10 mouse cellular contexts compared by ENCODE assay signal in genomic region chr1:77511372-77512058, GRCm38 (mm10). TPM values are rescaled to one million over a fixed set of nuclear protein-coding genes. Genes with fewer than 3 reads are reported as not detected.
DNase-seq lines count a peak whose midpoint lies in the region; ATAC-seq and TF ChIP-seq lines count a peak whose summit lies in the region.
"Had no signal": no experiment of that assay in that cellular context is flagged by ENCODE, and none has a peak within 500 bp of the region (broad histone marks: within the 10 kb centered on the region; RNA-seq: fewer than 3 reads in every experiment).

No protein-coding gene starts in this region.

- H3K36me3 ChIP-seq in intestine, embryonic 14.5 days (ENCODE audit: control insufficient read depth, insufficient read depth, low read length) = peaks cover 2% of the 10 kb centered on the region
- H3K36me3 ChIP-seq in intestine, postnatal 0 days (ENCODE audit: control insufficient read depth, insufficient read depth) = no peaks in the 10 kb centered on the region
- 0 out of 2 replicates have a peak, but pooled peaks cover 3% of the 10 kb centered on the region for H3K36me3 ChIP-seq in hindbrain, embryonic 12.5 days
- no peaks in the 10 kb centered on the region for H3K36me3 ChIP-seq in midbrain, embryonic 16.5 days (ENCODE audit: control insufficient read depth, insufficient read depth, low read length)

- H3K27me3 ChIP-seq in intestine, embryonic 14.5 days (replicated peaks; ENCODE audit: control insufficient read depth, insufficient read depth, low read length) = no peaks in the 10 kb centered on the region
- no peaks in the 10 kb centered on the region; the same call in 1 of the 2 replicates for H3K27me3 ChIP-seq in intestine, postnatal 0 days (replicated peaks; ENCODE audit: control insufficient read depth, insufficient read depth, low read length)
- H3K27me3 ChIP-seq in hindbrain, embryonic 12.5 days = no peaks in the 10 kb centered on the region
- H3K27me3 ChIP-seq in midbrain, embryonic 16.5 days (ENCODE audit: control insufficient read depth, insufficient read depth, low read depth, low read length) = no peaks in the 10 kb centered on the region

- H3K4me1 ChIP-seq in intestine, embryonic 14.5 days (replicated peaks; ENCODE audit: control insufficient read depth, insufficient read depth, low read length) = peaks cover 17% of the 10 kb centered on the region
- H3K4me1 ChIP-seq in intestine, postnatal 0 days (replicated peaks; ENCODE audit: control insufficient read depth, insufficient read depth, low read length) = 0 out of 2 replicates have a peak, but pooled peaks cover 4% of the 10 kb centered on the region
- peaks cover 48% of the 10 kb centered on the region for H3K4me1 ChIP-seq in hindbrain, embryonic 12.5 days
- H3K4me1 ChIP-seq in midbrain, embryonic 16.5 days (ENCODE audit: control insufficient read depth, insufficient read depth, low read length) = peaks cover 35% of the 10 kb centered on the region

- no peak for TF ChIP-seq CTCF in intestine, postnatal 0 days (IDR thresholded peaks at IDR 0.05; ENCODE audit: low read depth)

- no peak overlapping the region for H3K9ac ChIP-seq in intestine, embryonic 14.5 days (ENCODE audit: low read length)
- H3K9ac ChIP-seq in intestine, postnatal 0 days (ENCODE audit: low read depth, low read length) = no peak overlapping the region
- H3K9ac ChIP-seq in hindbrain, embryonic 12.5 days = peak overlapping the region; percentile 78
- peak overlapping the region; percentile 78 for H3K9ac ChIP-seq in midbrain, embryonic 16.5 days (ENCODE audit: low read depth, low read length)

- DNase-seq in intestine, embryonic 14.5 days (ENCODE audit: low spot score) = no peak
- peak; percentile 50 for DNase-seq in embryo, embryonic 11 days
- DNase-seq in frontal cortex, postnatal 14 days (ENCODE audit: low spot score in 2 of 2) = no peak
- DNase-seq in right cerebral cortex, postnatal 14 days = no peak
- DNase-seq in cerebellum, postnatal 36 days = no peak
- DNase-seq: adrenal gland, adult 2 months; kidney, adult 2 months had no signal

- peak overlapping the region; percentile 69 for H3K4me3 ChIP-seq in intestine, embryonic 14.5 days (ENCODE audit: low read depth, low read length)
- no peak overlapping the region for H3K4me3 ChIP-seq in intestine, postnatal 0 days (ENCODE audit: low read depth, low read length)
- peak overlapping the region; percentile 53 for H3K4me3 ChIP-seq in hindbrain, embryonic 12.5 days
- H3K4me3 ChIP-seq in midbrain, embryonic 16.5 days (ENCODE audit: low read depth, low read length) = peak overlapping the region; percentile 57

- peak overlapping the region; percentile 97 for H3K4me2 ChIP-seq in intestine, embryonic 14.5 days (ENCODE audit: low read length)
- H3K4me2 ChIP-seq in intestine, postnatal 0 days (replicated peaks; ENCODE audit: low read depth) = no peak overlapping the region; the same call in 1 of the 2 replicates
- H3K4me2 ChIP-seq in hindbrain, embryonic 12.5 days (replicated peaks) = peak overlapping the region; percentile 93
- peak overlapping the region; percentile 82 for H3K4me2 ChIP-seq in midbrain, embryonic 16.5 days (ENCODE audit: low read length)

- WGBS in intestine, embryonic 14.5 days = 53% methylated on average over 10 of the region's 10 CpGs
- WGBS in intestine, postnatal 0 days = 64% methylated on average over 10 of the region's 10 CpGs
- 25% methylated on average over 10 of the region's 10 CpGs for WGBS in hindbrain, embryonic 12.5 days
- 36% methylated on average over 10 of the region's 10 CpGs for WGBS in midbrain, embryonic 16.5 days

- H3K27ac ChIP-seq in intestine, embryonic 14.5 days (ENCODE audit: low read depth) = no peak overlapping the region
- no peak overlapping the region for H3K27ac ChIP-seq in intestine, postnatal 0 days (ENCODE audit: low read depth, low read length)
- H3K27ac ChIP-seq in hindbrain, embryonic 12.5 days = peak overlapping the region; percentile 87
- H3K27ac ChIP-seq in midbrain, embryonic 16.5 days (ENCODE audit: low read length) = peak overlapping the region; percentile 75

- no peaks in the 10 kb centered on the region for H3K9me3 ChIP-seq in intestine, embryonic 14.5 days (ENCODE audit: control insufficient read depth, low read length)
- H3K9me3 ChIP-seq in intestine, postnatal 0 days (ENCODE audit: control insufficient read depth) = no peaks in the 10 kb centered on the region
- H3K9me3 ChIP-seq in hindbrain, embryonic 12.5 days (replicated peaks) = no peaks in the 10 kb centered on the region
- H3K9me3 ChIP-seq in midbrain, embryonic 16.5 days (replicated peaks; ENCODE audit: control insufficient read depth, low read length, poor library complexity, severe bottlenecking) = no peaks in the 10 kb centered on the region

- no peak for ATAC-seq in intestine, embryonic 14.5 days (replicated peaks; ENCODE audit: low FRiP score, low TSS enrichment, low read depth)
- no peak for ATAC-seq in intestine, postnatal 0 days
- ATAC-seq in hindbrain, embryonic 12.5 days (ENCODE audit: low FRiP score) = no peak
- ATAC-seq in midbrain, embryonic 16.5 days = no peak

RNA-seq across cellular contexts. Expression of gene Epha4, which starts 3.4 kb away (rescaled TPM):
- 15.4 TPM in 2 replicates for polyA plus RNA-seq in intestine, embryonic 14.5 days (2014; fragmentation: Nextera tagmentation; extraction: Ambion mirVana)
- 1.5 and 2.1 TPM in 2 replicates for polyA plus RNA-seq in intestine, postnatal 0 days (2015; fragmentation: Nextera tagmentation; extraction: Ambion mirVana)
- 34.5 and 37.0 TPM in 2 replicates for polyA plus RNA-seq in hindbrain, embryonic 12.5 days (2016; fragmentation: Nextera tagmentation; extraction: Ambion mirVana)
- 30.4 and 36.8 TPM in 2 replicates for polyA plus RNA-seq in midbrain, embryonic 16.5 days (2015; fragmentation: Nextera tagmentation; extraction: Ambion mirVana)

Comparison
In these comparisons a context has a peak if more than half of its experiments do, and no peak if none do; other contexts are left out.
1. H3K27ac ChIP-seq: peak in hindbrain, embryonic 12.5 days (single experiment) and midbrain, embryonic 16.5 days (single experiment); none in intestine, embryonic 14.5 days (single experiment) and intestine, postnatal 0 days (single experiment).
2. H3K9ac ChIP-seq: peak in hindbrain, embryonic 12.5 days (single experiment) and midbrain, embryonic 16.5 days (single experiment); none in intestine, embryonic 14.5 days (single experiment) and intestine, postnatal 0 days (single experiment).